Mouse (Mus musculus) thymus, adult 18-20 months (tissue): ENCODE data around the gene Nipal1.
A peak's percentile ranks its signal among the peaks of the same experiment; 100 is the strongest.

Experiments
- DNase-seq, 2 experiments: peaks; one replicate each; pipeline ENCODE4 v3.0.0; 2022; ENCODE audit warnings: mixed read lengths in 2 of 2

Nipal1 gene

GRCm38 (mm10) chr5:72666428-72666827, 18.8 kb downstream of the Nipal1 start:
- no peak for DNase-seq

DNA sequence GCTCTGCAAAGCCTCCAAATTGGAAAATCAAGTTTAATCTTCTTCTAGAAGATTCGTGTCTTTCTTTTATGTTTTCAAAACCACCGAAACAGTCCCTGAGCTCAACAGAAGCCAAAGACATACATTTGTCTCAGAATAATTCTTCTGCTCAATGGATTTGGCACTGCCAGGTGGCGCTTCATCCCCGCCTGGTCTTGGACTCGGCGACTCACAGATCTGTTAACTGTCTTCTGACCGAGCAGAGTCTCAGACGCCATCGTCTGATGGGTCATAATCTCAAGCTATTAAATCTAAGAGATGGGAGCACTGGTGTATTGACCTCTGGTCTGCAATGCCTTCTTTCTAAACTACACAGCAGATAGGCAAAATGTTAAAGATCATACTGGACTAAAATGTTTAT, 20.8 kb downstream of the Nipal1 start:
- no peak for DNase-seq

DNA sequence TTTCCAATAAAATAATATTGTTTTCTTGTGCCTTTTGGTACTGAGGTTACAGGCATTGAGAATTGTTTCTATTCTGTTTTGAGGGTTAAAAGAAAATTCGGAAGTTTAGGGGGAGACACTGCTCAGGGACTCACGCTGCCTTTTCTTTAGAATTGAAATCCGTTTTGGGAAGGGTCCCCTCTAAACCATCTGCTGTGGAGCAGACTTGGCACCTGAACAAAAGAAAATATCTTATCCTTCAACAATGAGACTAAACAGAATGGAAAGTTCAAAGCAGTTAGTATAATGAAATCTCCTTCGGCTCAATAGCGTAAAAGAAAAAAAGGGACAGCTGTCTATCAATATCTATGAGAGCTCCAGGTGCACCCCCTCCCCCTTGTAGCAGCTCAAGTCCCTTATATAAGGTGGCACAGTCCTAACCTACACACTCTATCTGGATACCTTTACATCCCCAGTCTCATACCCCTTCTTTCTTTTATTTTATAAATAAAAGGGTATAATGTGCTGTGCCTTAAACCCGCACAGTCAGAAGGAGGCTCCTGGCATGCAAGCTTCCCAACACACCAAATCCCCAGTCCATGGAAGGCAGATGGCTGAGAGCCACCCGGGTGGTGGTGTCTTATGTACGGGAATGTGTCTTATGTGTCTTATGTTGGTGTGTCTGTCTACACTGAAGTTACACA, 23.6 kb downstream of the Nipal1 start:
- no peak for DNase-seq

GRCm38 (mm10) chr5:72674994-72675542, 27.5 kb downstream of the Nipal1 start:
- no peak for DNase-seq

- DNase-seq = no peak
Measured at GRCm38 (mm10) chr5:72681451-72681850, 33.9 kb downstream of the Nipal1 start.

GRCm38 (mm10) chr5:72689556-72689955, 42.0 kb downstream of the Nipal1 start:
- DNase-seq = no peak

- no peak for DNase-seq
Measured at GRCm38 (mm10) chr5:72690516-72690915, 42.9 kb downstream of the Nipal1 start.

- no peak for DNase-seq
Measured at GRCm38 (mm10) chr5:72694684-72695083, 47.1 kb downstream of the Nipal1 start.

DNA sequence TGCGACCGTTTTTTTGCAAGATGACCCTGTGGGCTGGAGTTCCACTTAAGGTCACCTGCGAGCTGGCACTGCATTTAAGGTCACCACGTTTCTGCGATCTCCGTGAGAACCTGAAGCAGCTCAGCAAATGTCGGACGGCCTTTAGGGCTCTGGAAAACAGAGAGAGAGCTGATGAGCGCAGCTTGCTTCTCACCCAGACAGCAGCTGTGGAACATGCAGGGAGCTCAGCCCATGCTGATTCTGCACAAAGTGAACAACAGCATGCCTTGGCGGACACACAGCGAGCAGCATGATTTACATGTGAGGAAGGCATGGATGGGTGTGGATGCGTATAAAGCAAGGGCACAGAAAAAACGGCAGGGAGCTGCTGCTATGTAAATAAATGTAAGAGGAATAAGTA, 48.9 kb downstream of the Nipal1 start:
- no peak for DNase-seq

DNA sequence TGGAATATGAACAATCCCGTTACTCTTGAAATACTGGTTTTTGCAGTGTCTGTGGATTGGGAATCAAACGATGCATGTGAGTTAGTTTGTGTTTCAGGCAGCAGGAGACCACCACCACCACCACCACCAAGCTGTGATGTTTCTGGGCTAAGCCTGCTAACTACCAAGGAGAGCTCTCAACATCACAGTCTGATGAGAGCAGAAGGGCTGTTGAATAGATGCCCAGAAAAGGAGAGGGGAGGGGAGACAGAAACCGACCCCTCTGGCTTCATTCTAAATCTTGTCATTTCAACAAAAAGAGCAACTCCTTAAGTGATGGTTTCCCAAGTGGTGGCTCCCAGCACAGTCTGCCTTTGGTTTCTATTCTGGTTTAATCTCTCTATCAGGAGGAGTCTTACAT, 50.7 kb downstream of the Nipal1 start:
- DNase-seq = no peak

DNA sequence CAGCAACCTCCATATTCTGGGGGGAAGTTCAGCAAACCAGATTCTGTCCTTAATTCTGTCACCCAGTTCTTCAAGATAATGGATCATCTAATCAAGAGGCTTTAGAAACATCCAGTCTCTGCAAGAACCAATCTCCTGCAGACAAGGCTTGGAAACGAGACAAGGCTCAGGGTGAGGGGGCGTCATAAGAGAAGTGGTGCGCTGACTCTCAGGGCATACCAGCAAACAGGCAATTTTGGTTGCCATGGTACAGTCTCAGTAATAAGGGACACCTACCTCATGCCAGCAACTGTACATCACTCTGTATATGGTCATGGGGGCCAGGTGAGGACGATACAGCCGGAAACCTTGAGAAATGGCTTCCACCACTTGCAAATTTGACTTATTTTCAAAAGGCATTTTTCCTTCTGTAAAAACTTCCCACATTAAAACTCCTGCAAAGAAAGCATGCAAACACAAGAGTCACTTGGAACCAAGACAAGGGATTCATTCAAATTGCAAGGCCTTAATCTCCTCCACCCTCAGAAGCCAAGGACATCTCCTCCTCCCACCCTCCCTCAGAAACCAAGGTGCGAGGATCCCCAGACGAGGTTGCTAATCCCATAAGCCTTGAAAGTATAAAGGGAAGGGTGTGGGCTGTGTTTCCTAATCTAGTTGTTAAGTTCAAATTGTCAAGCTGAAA, 51.4 kb downstream of the Nipal1 start:
- no peak for DNase-seq

DNA sequence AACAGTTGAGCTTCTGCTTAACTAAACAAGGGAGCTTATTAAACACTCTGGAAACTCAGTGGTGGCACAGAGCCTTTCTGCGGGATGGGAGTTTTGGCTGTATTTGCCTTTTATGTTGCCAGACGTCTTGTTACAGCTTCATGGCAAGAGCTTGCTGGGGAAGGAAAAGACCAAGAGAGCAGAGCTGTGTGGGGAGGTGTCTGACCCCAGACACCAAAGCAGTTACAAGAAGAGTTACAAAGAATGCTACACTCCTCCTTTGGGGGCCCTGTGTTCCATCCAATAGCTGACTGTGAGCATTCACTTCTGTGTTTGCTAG, 51.9 kb downstream of the Nipal1 start:
- no peak for DNase-seq

- no peak for DNase-seq
Measured at GRCm38 (mm10) chr5:72702202-72702601, 54.6 kb downstream of the Nipal1 start.

- DNase-seq = no peak
Measured at GRCm38 (mm10) chr5:72706095-72706494, 58.5 kb downstream of the Nipal1 start.

DNA sequence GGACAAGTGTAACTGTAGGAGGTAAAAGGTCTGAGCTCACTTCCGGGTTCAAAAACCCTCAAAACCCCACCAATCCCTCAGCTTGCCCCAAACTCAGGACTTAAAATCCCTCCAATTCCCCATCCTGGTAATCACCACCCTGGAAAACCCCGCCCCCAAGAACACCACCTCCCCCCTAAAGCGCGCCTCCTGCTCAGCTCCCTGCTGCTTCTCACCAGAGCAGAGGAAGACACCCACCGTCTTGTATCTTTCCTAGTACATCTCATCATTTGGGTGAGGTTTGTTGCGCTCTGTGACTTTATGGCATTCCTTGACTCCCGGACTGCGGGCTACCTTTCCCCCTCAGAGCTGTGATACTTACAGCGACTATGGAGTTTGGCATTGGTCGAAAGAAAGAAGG, 59.1 kb downstream of the Nipal1 start:
- DNase-seq = no peak

- no peak for DNase-seq
Measured at GRCm38 (mm10) chr5:72709451-72709850, 61.9 kb downstream of the Nipal1 start.

GRCm38 (mm10) chr5:72709976-72710375, 62.4 kb downstream of the Nipal1 start:
- DNase-seq = no peak

GRCm38 (mm10) chr5:72710572-72711278, 63.1 kb downstream of the Nipal1 start:
- peak in 1 of 2 experiments; percentile 28 for DNase-seq

GRCm38 (mm10) chr5:72720587-72720986, 73.0 kb downstream of the Nipal1 start:
- no peak for DNase-seq
